Mouse (Mus musculus) liver (tissue): ENCODE data around the gene Ppa2.
A peak's percentile ranks its signal among the peaks of the same experiment; 100 is the strongest.

Source experiments
- DNase-seq: peaks from one replicate; pipeline ENCODE4 v3.0.0-alpha.2; 2020; ENCODE audit warnings: mixed read lengths

Ppa2 gene

DNA sequence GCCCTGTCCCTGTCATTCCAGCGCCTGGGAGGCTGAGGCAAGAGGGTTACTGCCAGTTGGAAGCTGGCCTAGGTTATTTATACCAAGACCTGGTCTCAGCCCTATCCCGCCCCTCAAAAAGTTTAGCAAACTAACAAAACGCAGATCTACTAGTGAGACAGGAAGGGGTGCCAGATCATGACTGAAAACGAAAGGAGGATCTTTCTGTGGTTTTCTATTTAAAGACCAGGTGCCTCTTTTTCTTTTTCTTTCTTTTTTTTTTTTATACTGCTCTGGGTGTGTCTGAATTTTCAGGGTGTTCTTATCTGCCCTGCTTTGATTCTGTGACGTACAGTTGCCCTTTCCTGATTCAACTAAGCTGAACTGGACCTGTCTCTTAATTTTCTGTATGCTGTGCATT is 22.4 kb downstream of the Ppa2 start:
- no peak for DNase-seq

DNA sequence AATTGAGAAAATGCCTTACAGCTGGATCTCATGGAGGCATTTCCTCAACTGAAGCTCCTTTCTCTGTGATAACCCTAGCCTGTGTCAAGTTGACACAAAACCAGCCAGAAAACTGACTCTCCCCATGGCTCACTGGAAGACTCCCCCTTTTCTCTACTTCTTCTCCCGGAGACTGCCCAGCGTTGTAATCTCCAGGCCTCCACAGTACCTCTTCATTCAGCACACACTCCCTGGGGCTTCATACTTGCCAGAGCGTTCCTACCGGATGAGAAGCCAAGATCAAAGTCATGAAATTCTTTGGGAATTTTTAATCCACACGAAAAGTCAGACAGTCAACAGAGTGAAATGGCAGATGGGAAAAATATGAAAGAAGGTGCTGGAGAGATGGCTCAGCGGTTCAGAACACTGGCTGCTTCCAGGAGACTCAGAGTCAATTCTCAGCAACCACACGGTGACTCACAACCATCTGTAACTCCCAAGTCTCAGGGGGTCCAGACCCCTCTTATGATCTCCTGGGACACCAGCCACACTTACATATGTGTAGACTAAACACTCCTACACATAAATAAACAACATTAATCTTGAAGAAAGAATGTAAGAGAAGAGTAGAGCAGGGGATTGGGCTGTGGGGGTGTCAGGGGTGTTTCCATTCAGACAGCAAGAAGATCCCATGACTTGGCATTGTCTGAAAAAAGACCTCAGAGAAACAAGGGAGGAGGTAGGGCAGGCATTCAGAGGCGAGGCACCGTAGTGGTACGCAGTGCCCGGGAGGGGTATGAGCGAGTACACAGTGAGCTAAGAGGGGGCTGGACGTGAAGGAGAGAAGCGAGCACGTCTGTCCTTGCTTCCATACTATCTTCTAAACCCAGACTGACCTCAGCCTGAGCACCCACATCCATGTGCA is 23.6 kb downstream of the Ppa2 start:
- no peak for DNase-seq

DNA sequence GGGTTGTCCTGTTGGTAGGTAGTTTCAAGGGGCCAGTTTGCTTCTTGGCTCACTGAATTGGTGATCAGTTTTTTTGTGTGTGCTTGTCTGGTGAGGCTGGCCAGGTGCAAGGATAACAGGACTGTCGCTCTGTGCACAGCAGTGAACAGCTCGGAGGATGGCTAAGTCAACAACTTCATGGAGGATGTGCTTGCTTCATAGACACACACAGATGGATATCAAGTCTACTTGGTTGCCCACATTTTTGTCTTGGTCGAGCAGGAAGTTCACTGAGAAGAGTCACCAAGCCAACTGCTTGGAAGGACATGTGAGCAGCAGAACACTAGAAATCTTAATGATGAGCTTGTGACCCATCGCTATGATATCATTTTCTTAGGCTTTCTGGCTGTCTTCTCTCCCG is 24.8 kb downstream of the Ppa2 start:
- DNase-seq = no peak

DNA sequence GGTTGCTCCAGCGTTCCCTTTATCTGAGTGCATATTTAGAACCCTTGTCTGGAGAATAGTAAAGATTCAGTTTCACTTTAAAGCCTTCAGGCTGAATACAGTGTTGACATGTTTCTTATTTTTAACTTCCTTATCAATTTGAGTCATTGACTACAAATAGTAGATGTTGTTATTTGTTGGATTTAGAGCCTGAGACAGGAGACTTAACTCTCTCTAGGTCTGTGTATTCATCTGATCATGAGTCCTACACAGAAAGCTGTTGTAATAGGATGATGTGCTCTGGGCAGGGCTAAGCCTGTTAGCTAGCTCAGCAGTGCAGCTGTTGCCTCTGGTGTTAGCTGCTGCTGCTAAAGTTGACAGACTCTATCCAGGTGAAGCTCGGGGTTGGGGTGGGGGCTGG is 25.3 kb downstream of the Ppa2 start:
- DNase-seq = no peak

DNA sequence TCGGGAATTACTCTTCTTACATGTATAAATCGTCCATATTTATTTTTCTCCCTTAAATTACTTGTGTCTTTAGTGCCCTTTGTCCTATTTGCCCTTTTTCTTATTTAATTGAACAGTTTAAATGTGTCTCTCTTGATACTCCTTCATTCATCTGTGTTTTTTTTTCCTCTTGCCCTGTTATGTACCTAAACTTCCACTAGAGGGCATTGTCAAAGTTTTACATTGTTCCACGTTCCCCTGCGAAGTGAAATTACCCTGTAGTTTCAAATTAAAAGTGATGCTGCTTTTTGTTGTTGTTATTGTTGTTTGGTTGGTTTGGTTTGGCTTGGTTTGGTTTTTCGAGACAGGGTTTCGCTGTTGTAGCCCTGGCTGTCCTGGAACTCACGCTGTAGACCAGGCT is 26.5 kb downstream of the Ppa2 start:
- DNase-seq = no peak

DNA sequence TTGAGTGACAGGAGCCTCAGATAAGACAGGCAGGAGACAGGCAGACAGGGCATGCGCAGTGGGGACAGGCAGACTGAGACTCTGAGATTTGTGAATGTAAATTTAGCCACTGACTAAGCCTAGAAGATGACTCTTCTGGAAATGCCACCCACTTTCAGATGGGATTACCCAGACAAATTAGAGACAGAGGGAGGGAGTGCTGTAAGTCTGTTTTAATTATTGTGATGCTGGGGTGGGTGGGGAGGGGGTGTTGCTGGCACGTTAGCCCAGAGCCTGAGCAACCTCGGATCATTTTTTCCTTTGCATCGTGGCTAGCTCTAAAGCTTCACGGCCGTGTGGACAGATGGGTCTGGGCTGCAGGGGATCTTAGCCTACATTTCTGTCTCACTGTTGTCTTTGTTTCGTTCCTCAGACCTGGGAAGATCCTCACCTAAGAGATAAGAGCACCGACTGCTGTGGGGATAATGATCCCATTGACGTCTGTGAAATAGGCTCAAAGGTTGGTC is 29.0 kb downstream of the Ppa2 start:
- DNase-seq = no peak

DNA sequence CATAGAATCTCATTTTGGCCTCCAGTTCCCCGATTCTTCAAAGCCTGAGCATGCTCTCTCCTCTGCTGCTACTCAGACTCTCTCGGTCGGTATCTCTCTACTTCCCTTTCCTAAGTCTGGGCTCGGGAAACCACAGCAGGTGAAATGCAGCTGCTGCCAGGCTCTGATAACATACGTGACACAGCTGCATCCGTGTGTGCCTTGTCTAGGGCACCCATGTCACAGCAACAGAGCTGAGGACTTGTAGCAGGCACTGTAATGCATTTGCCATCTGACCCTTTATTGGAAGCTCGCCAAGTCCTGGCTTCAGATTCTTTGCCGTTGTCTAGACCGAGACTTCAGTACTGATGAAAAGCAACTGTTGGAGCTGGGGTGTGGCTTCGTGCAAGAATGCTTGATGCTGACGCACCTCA is 29.5 kb downstream of the Ppa2 start:
- peak; percentile 56 for DNase-seq

DNA sequence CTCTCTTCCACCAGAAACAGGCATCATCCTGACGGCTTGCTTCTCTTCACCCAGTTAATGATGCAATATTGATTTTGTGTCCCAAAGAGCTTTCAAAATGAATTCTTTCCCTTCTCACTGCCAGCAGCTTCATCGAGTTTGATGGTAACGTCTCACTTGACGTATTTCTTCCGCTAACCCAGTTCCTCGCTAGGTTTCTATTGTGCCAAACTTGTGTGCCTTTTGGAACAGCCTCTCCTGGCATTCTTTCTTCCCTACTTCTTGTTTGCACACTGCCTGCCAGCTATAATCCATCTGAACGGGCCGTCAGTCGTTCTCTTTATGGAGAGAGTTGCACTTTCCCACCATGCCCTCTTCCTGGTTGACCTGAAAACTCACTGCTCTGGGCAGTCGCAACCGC is 31.2 kb downstream of the Ppa2 start:
- DNase-seq = no peak

DNA sequence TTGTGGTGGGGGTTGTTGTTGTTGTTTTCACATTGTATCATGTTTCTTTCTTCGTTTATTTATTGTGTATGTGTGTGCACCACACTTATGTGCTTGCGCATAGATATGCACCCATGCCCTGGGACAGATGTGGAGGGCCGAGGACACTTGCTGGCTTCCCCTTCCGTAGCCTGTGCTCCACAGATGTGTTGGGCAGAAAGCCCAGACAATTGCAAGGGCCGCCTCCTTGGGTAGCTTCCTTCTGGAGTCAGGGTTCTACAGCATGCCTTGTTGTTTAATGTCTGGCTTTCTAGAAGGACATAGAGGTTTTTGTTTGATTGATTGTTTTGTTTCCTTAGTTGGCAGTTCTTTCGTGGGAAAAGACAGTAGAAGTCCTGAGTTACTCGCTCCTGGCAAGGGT is 37.6 kb downstream of the Ppa2 start:
- DNase-seq = no peak

DNA sequence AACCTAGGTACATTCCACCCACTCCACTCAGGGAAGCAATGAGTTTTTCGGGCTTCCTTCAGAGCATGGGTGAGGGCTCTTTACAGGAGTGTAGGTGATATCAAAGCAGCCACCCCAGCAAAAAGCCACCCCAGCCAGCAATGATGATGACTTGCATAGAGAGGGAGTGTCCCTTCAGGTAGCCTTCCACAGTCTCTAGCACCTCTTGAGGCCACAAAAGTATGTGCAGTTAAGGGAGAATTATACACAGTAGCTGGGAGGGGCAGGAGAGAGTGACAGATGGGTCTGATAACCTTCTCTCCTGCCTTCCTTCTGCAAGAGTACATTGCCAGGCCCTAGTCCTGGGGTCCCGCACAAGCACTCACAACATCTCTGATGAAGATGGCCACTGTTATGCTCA is 38.9 kb downstream of the Ppa2 start:
- no peak for DNase-seq

DNA sequence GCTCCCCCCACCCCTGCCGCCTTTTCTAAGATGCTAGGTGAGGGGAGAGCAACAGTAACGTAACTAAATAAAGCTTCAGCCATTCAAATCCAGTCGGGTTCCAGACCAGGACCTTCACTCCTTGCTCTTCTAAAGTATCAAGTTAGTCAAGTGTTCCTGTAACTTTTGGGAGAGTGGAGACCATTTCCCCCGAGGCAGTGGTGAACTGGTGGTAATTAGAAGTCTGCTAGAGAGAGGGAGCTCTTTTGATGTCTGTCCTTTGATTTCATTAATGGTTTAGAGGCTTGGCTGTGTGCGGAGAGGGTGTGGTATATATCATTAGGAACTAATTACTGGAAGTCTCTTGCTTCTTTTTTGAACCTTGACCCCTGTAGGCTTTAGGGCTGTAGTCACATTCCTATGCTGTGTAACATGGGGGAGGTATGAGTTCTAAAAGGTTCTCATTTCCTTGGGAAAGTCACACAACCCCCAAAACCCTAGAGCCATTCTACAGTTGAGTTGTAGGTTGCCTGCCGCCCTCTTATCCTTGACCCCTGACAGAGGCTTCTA is 47.6 kb downstream of the Ppa2 start:
- DNase-seq = no peak

DNA sequence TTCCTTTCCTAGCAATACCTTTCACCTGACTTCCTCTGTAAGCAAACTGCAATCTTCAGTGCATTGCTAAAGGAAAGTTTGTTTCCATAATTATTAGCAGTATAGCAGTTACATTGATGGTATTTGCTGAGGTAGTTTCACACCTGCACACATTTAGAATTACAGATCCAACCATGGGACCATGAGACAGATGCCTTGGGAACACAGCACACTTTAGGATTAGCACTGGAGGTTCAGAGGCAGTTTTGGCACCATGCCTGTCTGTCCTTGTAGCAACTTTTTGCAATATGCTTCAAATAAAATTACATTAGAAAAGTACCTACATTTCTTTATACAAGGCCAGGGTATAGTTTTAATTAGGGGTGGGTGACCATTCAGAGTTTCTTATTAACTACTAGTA is 48.1 kb downstream of the Ppa2 start:
- no peak for DNase-seq

DNA sequence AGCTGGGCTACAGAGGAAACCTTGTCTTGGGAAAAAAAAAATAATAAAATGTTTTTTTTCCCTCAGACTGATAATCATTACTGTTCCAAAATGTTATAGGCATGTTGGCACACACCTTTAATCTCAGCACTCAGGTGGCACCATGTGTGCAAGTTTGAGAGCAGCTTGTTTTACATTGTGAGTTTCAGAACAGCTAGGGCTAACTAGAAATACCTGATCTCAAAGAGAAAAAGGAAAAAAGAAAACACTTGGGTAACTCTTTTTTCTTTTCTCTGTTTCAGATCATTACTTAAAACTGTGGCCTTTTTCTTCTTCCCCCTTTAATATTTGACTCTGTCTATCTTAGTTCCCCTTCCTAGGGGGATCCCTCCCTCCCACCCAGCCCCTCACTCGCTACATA is 51.5 kb downstream of the Ppa2 start:
- DNase-seq = no peak

DNA sequence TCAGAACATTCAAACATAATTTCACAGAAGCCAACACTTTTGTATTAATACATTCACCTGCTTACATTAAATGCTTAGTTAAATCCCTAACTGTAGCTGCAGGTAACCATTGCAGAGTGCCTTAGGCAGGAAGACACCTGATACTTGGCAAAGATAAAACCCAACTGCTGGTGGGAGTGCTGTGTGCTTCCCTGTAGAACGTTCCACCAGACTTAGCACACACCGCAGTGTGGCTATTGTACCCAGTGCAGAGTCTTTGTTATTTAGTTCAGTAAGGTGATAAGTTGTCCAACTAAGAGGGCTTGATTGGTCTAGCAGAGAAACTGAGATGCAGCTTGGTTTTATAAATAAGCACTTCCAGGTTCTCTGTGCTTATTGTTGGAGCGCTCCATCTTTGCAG is 54.2 kb downstream of the Ppa2 start:
- DNase-seq = no peak

DNA sequence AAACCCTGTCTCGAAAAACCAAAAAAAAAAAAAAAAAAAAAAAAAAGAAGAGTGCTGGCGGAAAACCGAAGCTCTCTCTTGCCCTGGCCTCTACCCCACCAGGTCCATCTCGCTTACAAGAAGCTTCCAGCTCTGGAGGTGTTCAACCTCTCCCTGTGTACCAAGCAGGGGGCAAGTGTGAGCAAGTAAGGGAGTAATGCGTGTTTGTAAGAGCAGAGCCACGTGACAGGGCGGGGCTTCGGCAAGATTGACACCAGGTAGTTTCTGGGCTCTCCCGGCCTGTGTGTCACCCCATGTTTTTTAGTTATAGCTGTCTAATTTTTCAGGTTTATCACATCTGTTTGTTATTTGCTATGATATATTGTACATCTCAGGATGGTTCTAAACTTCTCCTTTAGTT is 56.2 kb downstream of the Ppa2 start:
- no peak for DNase-seq

DNA sequence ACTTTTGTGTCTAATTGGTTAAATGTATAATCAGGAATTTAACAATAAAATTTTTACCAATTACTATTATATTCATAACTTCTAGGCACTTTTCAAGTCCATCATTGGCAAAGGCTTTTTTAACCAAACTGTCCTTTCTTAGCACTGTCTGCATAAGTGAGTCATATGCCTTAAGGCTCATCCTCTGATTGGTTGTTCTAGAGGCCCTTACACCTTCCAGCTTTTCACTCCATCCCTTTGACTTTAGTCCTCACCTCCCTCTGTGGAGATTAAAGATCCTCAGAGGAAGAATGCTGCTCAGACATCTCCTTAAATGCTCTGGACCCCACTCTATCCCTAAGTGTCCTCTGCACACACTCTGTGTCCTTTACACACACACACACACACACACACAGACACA is 68.3 kb downstream of the Ppa2 start:
- no peak for DNase-seq

DNA sequence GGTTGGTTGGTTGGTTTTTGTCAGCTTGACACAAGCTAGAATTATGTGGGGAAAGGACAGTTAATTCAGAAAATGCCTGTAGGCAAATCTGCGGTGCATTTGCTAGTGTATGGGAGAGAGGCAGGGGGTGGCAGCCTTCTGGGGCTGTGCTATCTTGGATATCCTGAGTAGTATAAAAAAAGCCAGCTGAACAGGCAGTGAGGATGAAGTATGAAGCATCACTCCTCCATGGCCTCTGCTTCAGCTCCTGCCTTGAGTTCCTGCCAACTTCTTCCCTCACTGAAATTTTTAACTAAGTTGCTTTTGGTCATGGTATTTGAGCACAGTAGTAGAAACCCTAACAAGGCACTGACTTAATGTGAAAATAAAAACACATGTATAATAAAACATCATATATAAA is 70.1 kb downstream of the Ppa2 start:
- DNase-seq = no peak

DNA sequence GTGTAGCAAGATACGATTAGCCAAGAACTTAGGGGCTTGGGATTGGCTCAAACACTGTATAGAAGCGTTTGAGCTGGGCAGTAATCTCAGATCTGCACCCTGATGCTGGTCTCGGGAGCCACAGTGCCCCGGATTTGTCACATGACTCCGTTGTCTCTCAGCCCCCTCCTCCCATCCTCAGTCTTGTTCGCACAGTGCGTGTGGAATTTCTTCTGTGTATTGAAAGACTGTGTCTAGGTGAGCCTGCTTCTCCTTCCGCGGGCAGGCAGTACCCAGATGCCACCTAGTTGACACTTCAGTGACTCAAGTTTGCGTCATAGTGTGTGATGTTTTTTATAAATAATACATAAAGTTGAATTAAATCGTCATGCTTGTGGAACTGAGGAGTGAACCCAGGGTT is 71.6 kb downstream of the Ppa2 start:
- DNase-seq = no peak

DNA sequence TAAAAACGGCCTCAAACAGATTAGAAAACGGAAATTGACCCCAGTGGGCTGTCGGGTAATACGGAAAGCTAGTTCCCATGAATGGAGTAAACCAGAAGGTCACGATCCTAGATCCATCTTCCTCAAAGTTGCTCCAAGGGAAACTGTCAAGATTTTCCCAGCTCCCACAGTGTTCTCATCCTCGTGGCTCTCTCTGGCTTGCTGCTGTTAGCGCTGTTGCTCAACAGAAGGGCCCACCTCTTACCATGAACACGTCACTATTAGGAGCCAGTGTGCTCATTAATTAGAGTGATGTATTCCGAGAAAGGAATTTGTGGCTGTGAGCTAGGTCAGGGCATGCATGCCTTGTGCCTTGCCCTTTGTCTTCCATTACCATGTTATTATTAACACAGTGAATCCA is 72.2 kb downstream of the Ppa2 start:
- DNase-seq = no peak

DNA sequence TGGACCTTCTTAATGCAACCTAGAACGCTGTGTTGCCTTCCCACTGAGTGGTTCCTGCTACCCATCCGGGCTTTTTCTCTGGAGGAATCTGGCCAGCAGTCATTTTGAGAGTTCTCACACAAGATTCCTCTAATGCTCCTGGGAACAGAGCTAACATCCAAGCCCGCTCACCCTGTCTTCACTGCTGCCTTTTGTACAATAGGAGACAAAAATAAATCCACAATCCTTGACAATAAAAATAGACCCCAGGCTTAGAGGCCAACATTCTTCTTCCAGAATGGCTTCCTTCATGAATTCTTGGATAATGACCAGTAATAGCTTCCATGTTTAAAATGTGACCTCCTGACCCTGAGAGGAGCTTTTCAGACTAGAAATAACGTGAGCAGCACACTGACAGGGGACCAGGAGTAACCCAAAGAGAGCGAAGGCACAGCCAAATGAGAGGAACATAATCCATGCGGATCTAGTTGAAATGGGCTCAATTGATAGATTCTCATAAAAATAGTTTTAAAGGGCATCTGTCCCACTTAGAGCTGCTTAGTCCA is 74.3 kb downstream of the Ppa2 start:
- DNase-seq = no peak

DNA sequence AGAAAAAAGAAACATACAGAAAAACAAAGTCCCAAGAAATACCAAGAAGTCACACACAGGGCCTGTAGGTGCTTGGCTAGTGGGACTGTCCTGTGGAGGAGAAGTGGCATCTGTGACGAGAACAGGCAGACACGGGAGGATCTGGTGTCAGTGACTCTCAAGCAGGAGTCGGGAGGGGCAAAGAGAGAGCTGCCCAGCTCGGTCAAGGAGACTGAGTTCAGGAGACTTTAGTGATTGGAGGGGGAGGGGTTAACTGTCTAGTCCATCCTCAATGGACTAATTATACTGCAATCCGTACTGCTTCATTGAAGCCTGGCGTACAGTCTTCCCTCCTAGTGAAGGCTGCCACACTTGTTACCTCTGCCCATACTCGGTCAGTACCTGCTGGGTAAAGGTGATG is 77.4 kb downstream of the Ppa2 start:
- DNase-seq = no peak

DNA sequence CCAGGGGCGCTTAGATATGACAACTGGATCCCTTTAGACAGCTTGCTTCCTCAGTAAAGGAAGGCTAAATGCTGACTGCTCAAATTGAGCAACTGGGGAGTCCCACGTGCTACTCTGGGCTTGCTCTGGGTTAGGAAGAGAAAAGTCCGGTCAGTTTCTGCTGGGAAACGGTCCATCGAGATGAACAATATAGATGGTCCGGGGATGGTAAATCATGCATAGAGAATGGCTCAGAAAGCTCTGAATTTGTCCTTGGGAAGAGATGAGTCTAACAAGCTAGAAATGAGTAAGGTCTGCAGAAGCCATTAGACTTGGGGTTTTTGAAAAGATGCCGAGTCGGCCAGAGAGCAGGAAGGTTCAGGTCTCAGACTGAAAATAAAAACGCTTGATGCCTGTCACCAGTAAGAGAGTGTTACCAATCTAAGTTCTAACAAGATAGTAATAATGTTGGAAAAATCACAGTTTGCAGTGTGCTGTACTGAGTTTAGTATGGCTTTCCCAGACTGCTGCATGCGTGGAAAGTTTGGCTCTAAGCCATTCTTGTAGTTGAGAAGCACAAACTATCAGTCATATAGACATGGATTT is 80.0 kb downstream of the Ppa2 start:
- DNase-seq = no peak

DNA sequence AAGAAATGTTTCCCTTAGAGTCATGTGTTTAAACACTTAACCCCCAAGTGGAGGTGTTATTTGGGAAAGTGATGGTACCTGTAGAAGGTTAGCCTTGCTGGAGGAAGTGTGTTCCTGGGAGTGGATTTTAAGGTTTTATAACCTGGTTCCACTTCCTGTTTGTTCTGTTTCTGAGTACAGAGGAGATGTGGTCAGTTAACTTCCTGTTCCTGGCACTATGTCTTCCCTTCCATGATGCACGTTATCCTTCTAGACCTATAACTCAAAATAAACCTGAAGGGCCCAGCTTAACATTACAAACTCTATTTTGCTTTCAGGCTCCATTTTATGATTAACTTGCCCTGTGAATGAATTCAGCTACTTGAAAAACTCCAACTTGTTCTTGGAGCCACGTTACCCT is 84.6 kb downstream of the Ppa2 start:
- no peak for DNase-seq

DNA sequence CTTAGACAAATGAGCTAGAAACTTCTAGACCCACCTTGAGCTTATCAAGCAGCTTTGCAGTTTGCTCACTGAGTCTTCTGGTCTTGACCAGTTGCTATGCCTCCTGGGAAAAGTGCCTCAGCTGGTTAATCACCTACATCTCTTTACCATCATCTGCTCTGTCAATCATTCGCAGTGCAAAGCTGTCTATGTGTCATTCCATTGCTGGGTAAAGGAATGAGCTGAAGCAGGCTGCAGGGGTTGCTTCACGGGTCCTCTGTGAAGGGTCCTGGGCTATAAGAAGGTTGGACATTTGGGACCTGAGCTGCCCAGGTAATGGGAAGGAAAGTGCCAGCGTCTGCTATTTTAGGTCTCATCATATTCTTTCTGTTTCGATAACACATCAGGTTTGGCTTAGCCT is 93.9 kb downstream of the Ppa2 start:
- no peak for DNase-seq
